Mouse (Mus musculus): ENCODE measurements around the gene Trmt2a.

- TF ChIP-seq CTCF (conservative IDR thresholded peaks at IDR 0.05; ENCODE audit: insufficient read depth, insufficient read length, low read depth, low read length) (no peak), POLR2A (IDR thresholded peaks at IDR 0.05; ENCODE audit: low read depth, low read length) (no peak)
These were observed 34.8 kb upstream of the Trmt2a start for GRCm38 (mm10) chr16:18213689-18214088.
